Mouse (Mus musculus): ENCODE data around the gene Gm2163. TPM values are rescaled to one million over a fixed set of nuclear protein-coding genes. Genes with fewer than 3 reads are reported as not detected.

The Gm2163 gene
- 0.09 and 0.10 TPM in 2 replicates for polyA plus RNA-seq (2015; fragmentation: Nextera tagmentation; extraction: Ambion mirVana)

DNA sequence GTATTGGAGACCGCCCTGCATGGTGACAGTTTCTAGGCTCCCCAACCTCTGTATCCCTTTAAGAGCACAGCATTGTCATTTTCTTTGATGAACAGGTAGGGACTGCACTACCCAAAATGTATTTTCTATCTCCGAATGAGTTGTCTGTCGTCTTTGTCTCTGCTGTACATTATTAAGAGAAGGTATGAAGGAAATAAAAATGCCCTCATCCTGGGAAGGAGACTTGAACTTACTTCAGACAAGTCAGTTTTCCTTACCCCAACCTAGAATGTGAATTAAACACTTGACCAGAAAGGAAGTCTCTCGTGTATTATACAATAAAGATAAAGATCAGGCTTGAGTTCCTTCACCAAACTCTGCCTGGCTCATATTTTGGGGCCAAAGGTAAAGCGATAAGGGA is at the start of gene Gm2163:
Gene Gm2163, plus strand, starts transcription at position 301 of the 400 bp plus-strand sequence.

DNA sequence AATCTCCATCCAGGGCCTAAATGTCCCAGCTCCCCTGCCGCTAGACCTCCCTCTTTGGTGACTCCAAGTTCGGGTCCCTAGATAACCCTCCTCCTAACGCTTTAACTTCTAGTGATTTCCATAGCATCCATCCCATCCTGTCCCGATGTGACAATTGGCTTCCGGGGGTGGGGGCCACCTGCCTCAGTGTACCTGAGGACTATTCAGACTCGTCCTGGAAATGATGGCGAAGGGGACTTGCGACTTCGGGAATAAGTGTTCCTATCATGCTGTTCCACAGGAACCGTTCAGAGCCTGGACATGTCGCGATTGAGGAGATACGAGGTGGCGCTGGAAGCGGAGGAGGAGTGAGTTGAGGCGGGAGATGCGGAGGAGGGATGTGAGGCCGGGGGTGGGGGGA is 27.5 kb upstream of the Gm2163 start, which contains the start of gene Gm21586:
Gene Gm21586, plus strand, starts transcription at position 301 of the 400 bp plus-strand sequence.

DNA sequence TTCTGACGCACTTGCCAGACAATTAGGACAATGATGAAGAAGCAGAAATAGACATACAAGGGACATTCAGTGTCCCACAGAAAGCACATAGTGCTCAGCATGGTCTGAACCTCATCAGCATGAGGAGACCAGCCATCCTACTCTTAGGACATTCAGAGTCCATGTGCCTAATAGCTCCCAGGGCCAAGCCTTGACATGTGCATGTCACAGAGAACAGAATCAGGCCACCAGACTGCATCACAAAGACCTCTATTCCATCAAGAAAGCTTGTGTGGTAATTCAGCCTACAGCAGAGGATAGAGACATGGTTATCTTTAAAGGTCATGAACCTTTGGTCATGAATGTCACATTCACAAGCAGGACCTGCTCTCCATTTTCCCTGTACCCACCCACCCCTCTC is 61.5 kb downstream of the Gm2163 start, which contains the start of gene Fam205a2:
Gene Fam205a2, minus strand, starts transcription at position 101 of the 400 bp plus-strand sequence.

DNA sequence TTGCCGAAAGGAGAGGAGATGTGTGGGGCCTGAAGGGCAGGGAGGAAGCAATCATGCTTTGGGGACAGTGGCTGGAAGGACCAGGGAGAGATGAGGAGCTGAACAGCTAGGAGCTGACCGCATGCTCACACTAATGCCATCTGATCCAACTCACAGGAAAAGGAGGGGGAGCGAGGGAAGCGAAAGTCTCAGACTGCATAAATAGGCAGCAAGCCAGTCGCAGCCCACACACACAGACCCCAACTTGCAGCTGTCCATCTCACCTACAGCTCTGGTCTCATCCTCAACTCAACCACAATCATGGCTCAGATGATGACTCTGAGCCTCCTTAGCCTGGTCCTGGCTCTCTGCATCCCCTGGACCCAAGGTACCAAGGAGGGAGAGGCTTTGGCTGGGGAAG is 145.3 kb downstream of the Gm2163 start, which contains the start of gene Gm10591:
Gene Gm10591, plus strand, starts transcription at position 301 of the 400 bp plus-strand sequence.

DNA sequence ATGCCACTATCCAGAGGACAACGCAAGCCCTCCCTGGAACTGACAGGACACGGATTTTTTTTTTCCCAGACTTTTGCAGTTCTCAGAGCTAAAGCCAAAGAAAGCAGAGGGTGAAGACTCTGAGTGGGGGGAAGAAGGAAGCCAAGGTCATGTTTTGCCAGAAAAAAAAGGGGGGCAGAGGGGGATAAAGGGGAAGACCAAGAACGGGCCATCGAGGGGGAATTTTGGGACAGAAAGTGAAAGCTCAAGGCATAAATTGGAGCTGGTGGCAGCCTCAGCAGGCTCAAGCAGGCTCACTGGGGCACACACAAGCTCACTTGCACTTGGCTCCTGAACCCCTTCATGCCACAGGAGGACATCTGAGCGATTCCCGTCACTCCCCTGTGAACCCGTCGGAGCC is 162.9 kb downstream of the Gm2163 start, which contains the start of gene Gm2564:
Gene Gm2564, plus strand, starts transcription at position 301 of the 400 bp plus-strand sequence.

Other genes with a start within 250 kb of the Gm2163 start
- not detected in 2 replicates for gene Gm10600, start 226.1 kb upstream of the Gm2163 start, polyA plus RNA-seq (2015; fragmentation: Nextera tagmentation; extraction: Ambion mirVana)
- not detected in 2 replicates for gene Ccl21b, start 211.0 kb upstream of the Gm2163 start, polyA plus RNA-seq (2015; fragmentation: Nextera tagmentation; extraction: Ambion mirVana)
- 1.4 TPM in 2 replicates for gene Gm21953, start 172.5 kb upstream of the Gm2163 start, polyA plus RNA-seq (2015; fragmentation: Nextera tagmentation; extraction: Ambion mirVana)
- not detected in 2 replicates for gene Fam205a3, start 148.4 kb upstream of the Gm2163 start, polyA plus RNA-seq (2015; fragmentation: Nextera tagmentation; extraction: Ambion mirVana)
- gene Gm21586, start 27.4 kb upstream of the Gm2163 start, polyA plus RNA-seq (2015; fragmentation: Nextera tagmentation; extraction: Ambion mirVana), result 1.4 TPM in 2 replicates
- gene Fam205a2, start 61.4 kb downstream of the Gm2163 start, polyA plus RNA-seq (2015; fragmentation: Nextera tagmentation; extraction: Ambion mirVana), result not detected in 2 replicates
- gene Gm10591, start 145.4 kb downstream of the Gm2163 start, polyA plus RNA-seq (2015; fragmentation: Nextera tagmentation; extraction: Ambion mirVana), result not detected in 2 replicates
- 0.58 and 0.99 TPM in 2 replicates for gene Gm2564, start 163.0 kb downstream of the Gm2163 start, polyA plus RNA-seq (2015; fragmentation: Nextera tagmentation; extraction: Ambion mirVana)
- not detected in 2 replicates for gene Ccl27b, start 188.5 kb downstream of the Gm2163 start, polyA plus RNA-seq (2015; fragmentation: Nextera tagmentation; extraction: Ambion mirVana)
- gene Il11ra2, start 195.1 kb downstream of the Gm2163 start, polyA plus RNA-seq (2015; fragmentation: Nextera tagmentation; extraction: Ambion mirVana), result not detected in 2 replicates